Mouse (Mus musculus) hindbrain, embryonic 11.5 days (tissue): ENCODE measurements around the gene Clip1. TPM values are rescaled to one million over a fixed set of nuclear protein-coding genes. Genes with fewer than 3 reads are reported as not detected.

ENCODE experiments used
- polyA plus RNA-seq: library from polyadenylated mRNA; unstranded; fragments of >200 nt; fragmentation: Nextera tagmentation; extraction: Ambion mirVana; gene quantifications from 2 replicates; pipeline ENCODE4 v1.2.1, GENCODE M21; 2014

The Clip1 gene
- polyA plus RNA-seq, 1 experiment from 2014 or later: 51.2 TPM

Other genes with a start within 250 kb of the Clip1 start
- 0.26 and 0.39 TPM in 2 replicates for gene Lrrc43, start 195.3 kb downstream of the Clip1 start, polyA plus RNA-seq
- gene Il31, start 195.1 kb downstream of the Clip1 start, polyA plus RNA-seq: not detected in 2 replicates
- gene B3gnt4, start 174.2 kb downstream of the Clip1 start, polyA plus RNA-seq: 1.1 and 1.5 TPM in 2 replicates
- gene Diablo, start 160.4 kb downstream of the Clip1 start, polyA plus RNA-seq: 145 and 146 TPM in 2 replicates
- 0.56 and 0.66 TPM in 2 replicates for gene Gm49027, start 159.1 kb downstream of the Clip1 start, polyA plus RNA-seq
- gene Vps33a, start 111.6 kb downstream of the Clip1 start, polyA plus RNA-seq: 34.5 and 38.4 TPM in 2 replicates
- 73.4 and 83.6 TPM in 2 replicates for gene Zcchc8, start 36.5 kb upstream of the Clip1 start, polyA plus RNA-seq
- gene Rsrc2, start 64.8 kb upstream of the Clip1 start, polyA plus RNA-seq: 165 and 183 TPM in 2 replicates
- gene Kntc1, start 65.1 kb upstream of the Clip1 start, polyA plus RNA-seq: 27.0 and 30.5 TPM in 2 replicates
- not detected in 2 replicates for gene Hcar2, start 180.9 kb upstream of the Clip1 start, polyA plus RNA-seq
- gene Hcar1, start 195.4 kb upstream of the Clip1 start, polyA plus RNA-seq: 0.04 and 0.12 TPM in 2 replicates
- 154 and 172 TPM in 2 replicates for gene Denr, start 222.6 kb upstream of the Clip1 start, polyA plus RNA-seq
- gene Gm43518, start 242.8 kb upstream of the Clip1 start, polyA plus RNA-seq: 1.5 and 2.4 TPM in 2 replicates
- gene Ccdc62, start 246.1 kb upstream of the Clip1 start, polyA plus RNA-seq: 4.3 and 5.4 TPM in 2 replicates